Mouse (Mus musculus) thymus, adult 2 months (tissue): ENCODE results near the gene Shroom3.

Source experiments
- CTCF ChIP-seq: fragments of 200-500 bp; IDR thresholded peaks from 2 replicates; pipeline ENCODE4 v1.5.1; 2012; ENCODE audit warnings: mild to moderate bottlenecking, control low read depth, low read length, moderate library complexity, borderline replicate concordance; ENCODE audit not compliant: control insufficient read depth, poor library complexity, insufficient read depth; ENCODE audit errors: extremely low read depth
- POLR2A ChIP-seq: fragments of 200-500 bp; IDR thresholded peaks from 2 replicates; pipeline ENCODE4 v1.6.1; 2012; ENCODE audit warnings: mild to moderate bottlenecking, low read length, control low read depth, moderate library complexity; ENCODE audit not compliant: control insufficient read depth, poor library complexity, insufficient read depth; ENCODE audit errors: extremely low read depth

GRCm38 (mm10) chr5:93000774-93001757 is 317.8 kb downstream of the Shroom3 start:
- no peak for TF ChIP-seq POLR2A
- no peak for TF ChIP-seq CTCF
